Mouse (Mus musculus) gastrocnemius, adult 18-20 months (tissue): ENCODE data around the gene Crabp2. TPM values are rescaled to one million over a fixed set of nuclear protein-coding genes. Genes with fewer than 3 reads are reported as not detected.
"Not testable (repeated sequence)": the region's sequence is repeated elsewhere in the genome, so short reads cannot be mapped to it uniquely, and the experiment has no call there.

Source experiments
- DNase-seq: peaks from one replicate; pipeline ENCODE4 v3.0.0; 2021; ENCODE audit warnings: low spot score
- long read RNA-seq, 2 experiments: library from polyadenylated mRNA; stranded (forward); transcript quantifications; one replicate each; pipeline ENCODE4 v2.0.0; 2021
- total RNA-seq, 2 experiments: library from RNA; stranded (reverse); gene quantifications; 2 replicates each; pipeline ENCODE4 v1.2.3; 2021

Gene Crabp2
- under 1 TPM in 1 of 2 experiments, not detected in 1; 0.57 TPM for total RNA-seq
- long read RNA-seq, experiment 1, result 0 reads
- long read RNA-seq, experiment 2, result 0 reads

GRCm38 (mm10) chr3:87948378-87949265, at the start of gene Crabp2:
Gene Crabp2 (plus strand): TSS chr3:87948666.
- no peak for DNase-seq

- no peak for DNase-seq
These were observed 49.2 kb upstream of the Crabp2 start for GRCm38 (mm10) chr3:87899266-87899665.

GRCm38 (mm10) chr3:87899776-87900175, 48.7 kb upstream of the Crabp2 start:
- no peak for DNase-seq

- no peak for DNase-seq
These were observed 47.3 kb upstream of the Crabp2 start for GRCm38 (mm10) chr3:87901036-87901624.

GRCm38 (mm10) chr3:87901959-87902358, 46.5 kb upstream of the Crabp2 start:
- not testable (repeated sequence) for DNase-seq

GRCm38 (mm10) chr3:87903821-87904220, 44.6 kb upstream of the Crabp2 start:
- no peak for DNase-seq

- DNase-seq, result peak; percentile 93
These were observed 42.5 kb upstream of the Crabp2 start, which contains the start of gene Hdgf for GRCm38 (mm10) chr3:87905880-87906485. Gene Hdgf (plus strand): TSS chr3:87906321.

GRCm38 (mm10) chr3:87906601-87906980, 41.9 kb upstream of the Crabp2 start:
- DNase-seq, result peak; percentile 72

- DNase-seq, result peak; percentile 37
These were observed 41.2 kb upstream of the Crabp2 start for GRCm38 (mm10) chr3:87906981-87907857.

- no peak for DNase-seq
These were observed 40.6 kb upstream of the Crabp2 start for GRCm38 (mm10) chr3:87907906-87908305.

- DNase-seq, result no peak
These were observed 39.1 kb upstream of the Crabp2 start for GRCm38 (mm10) chr3:87909381-87909780.

- no peak for DNase-seq
These were observed 38.6 kb upstream of the Crabp2 start for GRCm38 (mm10) chr3:87909874-87910273.

- DNase-seq, result peak; percentile 83
These were observed 37.8 kb upstream of the Crabp2 start for GRCm38 (mm10) chr3:87910573-87911141.

GRCm38 (mm10) chr3:87913491-87913890, 35.0 kb upstream of the Crabp2 start:
- no peak for DNase-seq

GRCm38 (mm10) chr3:87913891-87914290, 34.6 kb upstream of the Crabp2 start:
- no peak for DNase-seq

- no peak for DNase-seq
These were observed 31.5 kb upstream of the Crabp2 start for GRCm38 (mm10) chr3:87916990-87917389.

GRCm38 (mm10) chr3:87918551-87918950, 29.9 kb upstream of the Crabp2 start:
- no peak for DNase-seq

- peak; percentile 86 for DNase-seq
These were observed 28.9 kb upstream of the Crabp2 start, which contains the start of gene Mrpl24 for GRCm38 (mm10) chr3:87919336-87920108. Gene Mrpl24 (plus strand): TSS chr3:87919506.

GRCm38 (mm10) chr3:87920270-87920943, 28.1 kb upstream of the Crabp2 start:
- no peak for DNase-seq
